Mouse (Mus musculus) gastrocnemius, postnatal 25 days (tissue): ENCODE measurements around the gene Lpin2. TPM values are rescaled to one million over a fixed set of nuclear protein-coding genes. Genes with fewer than 3 reads are reported as not detected.

Source experiments
- DNase-seq: peaks from one replicate; pipeline ENCODE4 v3.0.0; 2022
- long read RNA-seq, 2 experiments: library from polyadenylated mRNA; stranded (forward); transcript quantifications; one replicate each; pipeline ENCODE4 v2.0.0; 2021
- total RNA-seq, 2 experiments: library from RNA; stranded (reverse); gene quantifications; 1 replicate in 1 of 2; 2 replicates in 1 of 2; pipeline ENCODE4 v1.2.3; 2021

Lpin2 gene
- total RNA-seq, result 1 to 10 TPM; 4.0 to 4.9 TPM
- long read RNA-seq, experiment 1, result 0 reads
- long read RNA-seq, experiment 2, partial matches to known transcripts, result 0 of 2 reads
- long read RNA-seq, experiment 2, other reads (novel, unspliced or antisense), result 2 of 2 reads

- no peak for DNase-seq
These were observed at the start of gene Lpin2 for GRCm38 (mm10) chr17:71182211-71182721. Gene Lpin2 (plus strand): TSS chr17:71182560.

GRCm38 (mm10) chr17:71132856-71133439 lies 49.4 kb upstream of the Lpin2 start:
- DNase-seq, result no peak

- DNase-seq, result no peak
These were observed 47.9 kb upstream of the Lpin2 start for GRCm38 (mm10) chr17:71134441-71134955.

GRCm38 (mm10) chr17:71135108-71135507 lies 47.3 kb upstream of the Lpin2 start:
- DNase-seq, result no peak

- no peak for DNase-seq
These were observed 46.5 kb upstream of the Lpin2 start for GRCm38 (mm10) chr17:71135866-71136265.

- no peak for DNase-seq
These were observed 45.7 kb upstream of the Lpin2 start for GRCm38 (mm10) chr17:71136384-71137333.

GRCm38 (mm10) chr17:71137334-71137721 lies 45.0 kb upstream of the Lpin2 start:
- no peak for DNase-seq

GRCm38 (mm10) chr17:71142068-71142467 lies 40.3 kb upstream of the Lpin2 start:
- no peak for DNase-seq

GRCm38 (mm10) chr17:71143155-71143554 lies 39.2 kb upstream of the Lpin2 start:
- DNase-seq, result no peak

- DNase-seq, result no peak
These were observed 37.8 kb upstream of the Lpin2 start for GRCm38 (mm10) chr17:71144322-71145116.

GRCm38 (mm10) chr17:71145248-71145961 lies 37.0 kb upstream of the Lpin2 start:
- DNase-seq, result no peak

GRCm38 (mm10) chr17:71153356-71153755 lies 29.0 kb upstream of the Lpin2 start:
- DNase-seq, result no peak

- DNase-seq, result no peak
These were observed 27.1 kb upstream of the Lpin2 start for GRCm38 (mm10) chr17:71155271-71155670.

GRCm38 (mm10) chr17:71159152-71159567 lies 23.2 kb upstream of the Lpin2 start:
- DNase-seq, result no peak

GRCm38 (mm10) chr17:71159720-71160119 lies 22.6 kb upstream of the Lpin2 start:
- no peak for DNase-seq

GRCm38 (mm10) chr17:71160244-71160995 lies 21.9 kb upstream of the Lpin2 start:
- no peak for DNase-seq

- peak; percentile 27 for DNase-seq
These were observed 17.4 kb upstream of the Lpin2 start for GRCm38 (mm10) chr17:71164991-71165390.

- DNase-seq, result no peak
These were observed 14.1 kb upstream of the Lpin2 start for GRCm38 (mm10) chr17:71168205-71168815.

- DNase-seq, result no peak
These were observed 13.5 kb upstream of the Lpin2 start for GRCm38 (mm10) chr17:71168846-71169245.

- DNase-seq, result no peak
These were observed 12.7 kb upstream of the Lpin2 start for GRCm38 (mm10) chr17:71169639-71170038.
